Mouse (Mus musculus) limb, embryonic 15.5 days (tissue): ENCODE measurements at regions not wholly inside any gene's neighbourhood (a gene's known extent, or its start where the extent isn't known, plus 50 kb on each side); places are given as distances from the start of the nearest gene placed in this dataset.

Source experiments
- ATAC-seq: fragments of 200-750 bp; cut with Nextera tagmentation; 2 replicates; pipeline ENCODE4 v1.8.0; 2017; ENCODE audit warnings: low read depth, moderate TSS enrichment; ENCODE audit not compliant: insufficient number of reproducible peaks, low FRiP score, low TSS enrichment
- H3K27ac ChIP-seq: fragments of 300-500 bp; sonication (generic); 2 replicates; pipeline ENCODE4 v1.5.1; 2015; ENCODE audit warnings: moderate library complexity, mild to moderate bottlenecking, inconsistent platforms
- H3K27me3 ChIP-seq: fragments of 300-500 bp; sonication (generic); 2 replicates; pipeline ENCODE4 v1.6.1; 2015; ENCODE audit warnings: inconsistent platforms
- H3K36me3 ChIP-seq: fragments of 300-500 bp; sonication (generic); 2 replicates; pipeline ENCODE4 v1.6.1; 2015; ENCODE audit warnings: inconsistent platforms
- H3K4me1 ChIP-seq: fragments of 300-500 bp; sonication (generic); 2 replicates; pipeline ENCODE4 v1.6.1; 2015; ENCODE audit warnings: inconsistent platforms
- H3K4me2 ChIP-seq: fragments of 300-500 bp; sonication (generic); 2 replicates; pipeline ENCODE4 v1.6.1; 2015; ENCODE audit warnings: mild to moderate bottlenecking, inconsistent platforms
- H3K4me3 ChIP-seq: fragments of 300-500 bp; sonication (generic); 2 replicates; pipeline ENCODE4 v1.5.1; 2015; ENCODE audit warnings: mild to moderate bottlenecking, inconsistent platforms
- H3K9ac ChIP-seq: fragments of 300-500 bp; sonication (generic); 2 replicates; pipeline ENCODE4 v1.6.1; 2015; ENCODE audit warnings: inconsistent platforms
- H3K9me3 ChIP-seq: fragments of 300-500 bp; sonication (generic); 2 replicates; pipeline ENCODE4 v1.6.1; 2016; ENCODE audit warnings: inconsistent platforms
- WGBS: fragments of 180-500 bp; shearing (Covaris S2); methylation state at CpG from one replicate; pipeline ENCODE4 v1.1.7; 2015; 5-methylcytosine and 5-hydroxymethylcytosine counted together

GRCm38 (mm10) chr10:16960971-16961370, 762.0 kb upstream of the Cited2 start:
- no peaks in the 10 kb centered on the region for H3K9me3 ChIP-seq
- 90% methylated on average over 3 of the region's 3 CpGs for WGBS
- no peak for ATAC-seq
- no peaks in the 10 kb centered on the region for H3K27me3 ChIP-seq
- no peak overlapping the region for H3K27ac ChIP-seq
- H3K4me1 ChIP-seq: no peaks in the 10 kb centered on the region
- H3K4me3 ChIP-seq: no peak overlapping the region
- no peak overlapping the region for H3K9ac ChIP-seq
- no peaks in the 10 kb centered on the region for H3K36me3 ChIP-seq
- no peak overlapping the region for H3K4me2 ChIP-seq

DNA sequence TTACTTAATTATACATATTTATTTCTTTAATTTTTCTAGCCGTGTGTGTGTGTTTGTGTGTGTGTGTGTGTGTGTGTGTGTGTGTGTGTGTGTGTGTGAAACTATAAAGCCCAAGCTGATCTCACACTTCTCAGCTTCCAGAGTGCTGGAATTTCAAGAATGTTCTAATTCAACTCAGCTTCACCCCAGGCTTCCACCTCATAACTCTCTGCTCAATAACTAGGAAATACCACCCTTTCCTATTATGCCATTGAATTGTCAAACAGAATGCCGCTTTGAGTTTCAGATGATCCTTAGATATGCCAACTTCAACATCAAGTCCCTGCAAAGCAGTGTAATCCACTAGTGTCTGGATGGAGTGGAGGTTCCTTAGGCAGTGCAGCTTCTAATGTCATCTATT, 760.6 kb upstream of the Cited2 start:
- Histone ChIP-seq H3K9ac (no peak overlapping the region), H3K9me3 (no peaks in the 10 kb centered on the region), H3K4me2 (no peak overlapping the region), H3K4me1 (no peaks in the 10 kb centered on the region), H3K27ac (no peak overlapping the region), H3K27me3 (no peaks in the 10 kb centered on the region), H3K4me3 (no peak overlapping the region), H3K36me3 (no peaks in the 10 kb centered on the region)
- WGBS: 34% methylated on average over 2 of the region's 2 CpGs
- ATAC-seq: no peak

GRCm38 (mm10) chr10:16978770-16979169, 744.2 kb upstream of the Cited2 start:
- no peaks in the 10 kb centered on the region for H3K9me3 ChIP-seq
- H3K27me3 ChIP-seq: no peaks in the 10 kb centered on the region
- H3K4me3 ChIP-seq: no peak overlapping the region
- WGBS: 84% methylated on average over 5 of the region's 5 CpGs
- no peak overlapping the region for H3K4me2 ChIP-seq
- H3K36me3 ChIP-seq: no peaks in the 10 kb centered on the region
- no peak overlapping the region for H3K9ac ChIP-seq
- no peak for ATAC-seq
- no peak overlapping the region for H3K27ac ChIP-seq
- no peaks in the 10 kb centered on the region for H3K4me1 ChIP-seq

DNA sequence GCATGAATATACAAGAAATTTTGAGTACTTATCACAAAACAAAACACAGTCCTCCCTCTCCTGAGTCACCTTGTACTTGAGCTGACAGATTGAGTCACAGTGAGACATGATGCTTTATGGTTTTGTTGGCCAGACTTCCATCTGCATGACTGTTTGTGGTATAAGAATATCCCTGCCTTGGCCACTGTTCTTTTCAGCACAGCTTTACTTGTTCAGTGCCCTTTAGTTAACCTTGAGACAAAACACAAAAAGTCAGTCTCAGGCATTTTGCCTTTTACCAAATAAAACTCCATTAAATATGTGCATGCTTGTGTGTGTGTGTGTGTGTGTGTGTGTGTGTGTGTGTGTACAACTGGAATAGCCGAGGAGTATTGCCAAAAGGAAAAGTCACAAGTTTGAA, 732.8 kb upstream of the Cited2 start:
- Histone ChIP-seq H3K4me3 (no peak overlapping the region), H3K4me1 (peaks cover 4% of the 10 kb centered on the region; the same call in 1 of the 2 replicates), H3K4me2 (no peak overlapping the region), H3K27ac (no peak overlapping the region), H3K9me3 (no peaks in the 10 kb centered on the region), H3K36me3 (no peaks in the 10 kb centered on the region), H3K27me3 (no peaks in the 10 kb centered on the region), H3K9ac (no peak overlapping the region)
- WGBS: 50% methylated on average over 1 of the region's 1 CpGs
- ATAC-seq: no peak

DNA sequence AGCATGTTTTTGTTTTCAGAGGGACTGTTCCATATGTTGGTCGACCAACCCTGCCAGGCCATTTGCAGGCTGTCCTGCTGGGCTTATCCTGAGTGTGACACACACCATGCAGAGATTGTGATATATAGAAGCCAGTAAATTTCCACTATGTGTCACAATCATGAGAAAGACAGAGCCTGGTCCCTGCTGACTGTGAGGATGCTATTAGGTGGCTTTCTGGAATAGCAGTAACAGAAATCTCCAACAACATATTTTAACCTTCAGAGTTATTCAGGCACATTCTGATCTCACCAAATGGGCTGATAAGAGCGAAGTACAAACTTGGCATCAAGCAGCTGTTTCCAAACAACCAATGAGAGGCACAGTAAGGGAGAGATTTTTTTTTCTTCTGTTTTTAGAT, 729.2 kb upstream of the Cited2 start:
- H3K36me3 ChIP-seq: no peaks in the 10 kb centered on the region
- no peak overlapping the region for H3K4me2 ChIP-seq
- 45% methylated on average over 2 of the region's 2 CpGs for WGBS
- H3K27me3 ChIP-seq: no peaks in the 10 kb centered on the region
- no peak overlapping the region for H3K9ac ChIP-seq
- ATAC-seq: no peak
- H3K27ac ChIP-seq: no peak overlapping the region
- no peaks in the 10 kb centered on the region for H3K9me3 ChIP-seq
- H3K4me1 ChIP-seq: peaks cover 4% of the 10 kb centered on the region; the same call in 1 of the 2 replicates
- H3K4me3 ChIP-seq: no peak overlapping the region

DNA sequence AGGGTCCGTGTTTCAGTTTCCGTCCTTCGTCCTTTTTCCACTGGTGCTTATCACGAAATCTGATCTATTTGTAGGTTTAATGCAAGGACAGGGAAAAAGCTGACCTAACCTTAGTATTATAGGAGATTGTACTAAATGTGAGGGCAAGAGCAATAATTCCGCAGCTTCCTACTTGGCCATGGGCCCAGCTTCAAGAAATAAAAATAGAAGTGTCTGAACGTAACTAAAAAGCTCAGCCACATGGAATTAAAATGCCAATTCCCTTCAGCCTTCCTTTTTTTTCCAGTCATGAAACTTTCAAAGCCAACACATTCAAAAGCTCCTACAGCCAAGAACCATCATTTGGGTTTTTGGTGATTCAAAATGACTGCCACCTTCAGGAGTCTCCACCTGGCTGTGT, 728.5 kb upstream of the Cited2 start:
- Histone ChIP-seq H3K4me2 (0 out of 2 replicates have a peak overlapping the region, but pooled peaks have one; percentile 7), H3K27me3 (no peaks in the 10 kb centered on the region), H3K4me1 (peaks cover 4% of the 10 kb centered on the region; the same call in 1 of the 2 replicates), H3K9me3 (no peaks in the 10 kb centered on the region), H3K9ac (no peak overlapping the region), H3K36me3 (no peaks in the 10 kb centered on the region), H3K27ac (peak overlapping the region; percentile 4; the same call in 1 of the 2 replicates), H3K4me3 (no peak overlapping the region)
- no peak for ATAC-seq
- 26% methylated on average over 6 of the region's 6 CpGs for WGBS

DNA sequence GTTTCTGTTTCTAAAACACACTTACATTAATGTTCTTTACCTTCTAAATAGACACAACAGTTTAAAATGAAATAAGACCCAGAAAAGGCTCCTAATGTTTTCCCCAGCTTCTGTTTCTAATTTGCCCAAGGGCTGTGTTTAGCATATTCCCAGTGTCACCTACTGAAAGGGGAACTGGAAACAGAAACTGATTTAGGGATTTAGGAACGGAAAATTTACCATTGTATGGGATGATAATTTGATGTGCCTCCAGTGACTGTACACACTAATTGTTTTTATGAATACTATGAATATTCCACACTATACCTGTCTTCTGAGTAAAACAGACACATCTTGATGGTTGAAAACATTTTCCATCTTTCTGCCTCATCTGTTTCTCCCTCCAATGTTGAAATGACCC, 728.0 kb upstream of the Cited2 start:
- Histone ChIP-seq H3K4me2 (no peak overlapping the region), H3K4me1 (peaks cover 4% of the 10 kb centered on the region; the same call in 1 of the 2 replicates), H3K4me3 (no peak overlapping the region), H3K36me3 (no peaks in the 10 kb centered on the region), H3K9me3 (no peaks in the 10 kb centered on the region), H3K27me3 (no peaks in the 10 kb centered on the region), H3K9ac (no peak overlapping the region), H3K27ac (peak overlapping the region; percentile 4; the same call in 1 of the 2 replicates)
- ATAC-seq: no peak
- 26% methylated on average over 1 of the region's 1 CpGs for whole genome bisulfite sequencing

GRCm38 (mm10) chr10:16996820-16997466, 726.1 kb upstream of the Cited2 start:
- H3K4me3 ChIP-seq: no peak overlapping the region
- H3K36me3 ChIP-seq: no peaks in the 10 kb centered on the region
- ATAC-seq: no peak
- H3K27me3 ChIP-seq: no peaks in the 10 kb centered on the region
- peaks cover 4% of the 10 kb centered on the region; the same call in 1 of the 2 replicates for H3K4me1 ChIP-seq
- H3K4me2 ChIP-seq: no peak overlapping the region
- 77% methylated on average over 6 of the region's 6 CpGs for WGBS
- H3K9ac ChIP-seq: no peak overlapping the region
- H3K27ac ChIP-seq: no peak overlapping the region
- H3K9me3 ChIP-seq: no peaks in the 10 kb centered on the region

GRCm38 (mm10) chr10:17001320-17001719, 721.7 kb upstream of the Cited2 start:
- no peaks in the 10 kb centered on the region for H3K36me3 ChIP-seq
- H3K4me2 ChIP-seq: no peak overlapping the region
- no peak overlapping the region for H3K4me3 ChIP-seq
- H3K9me3 ChIP-seq: no peaks in the 10 kb centered on the region
- WGBS: 56% methylated on average over 8 of the region's 8 CpGs
- no peaks in the 10 kb centered on the region for H3K4me1 ChIP-seq
- no peak overlapping the region for H3K9ac ChIP-seq
- no peaks in the 10 kb centered on the region for H3K27me3 ChIP-seq
- no peak overlapping the region for H3K27ac ChIP-seq
- no peak for ATAC-seq

DNA sequence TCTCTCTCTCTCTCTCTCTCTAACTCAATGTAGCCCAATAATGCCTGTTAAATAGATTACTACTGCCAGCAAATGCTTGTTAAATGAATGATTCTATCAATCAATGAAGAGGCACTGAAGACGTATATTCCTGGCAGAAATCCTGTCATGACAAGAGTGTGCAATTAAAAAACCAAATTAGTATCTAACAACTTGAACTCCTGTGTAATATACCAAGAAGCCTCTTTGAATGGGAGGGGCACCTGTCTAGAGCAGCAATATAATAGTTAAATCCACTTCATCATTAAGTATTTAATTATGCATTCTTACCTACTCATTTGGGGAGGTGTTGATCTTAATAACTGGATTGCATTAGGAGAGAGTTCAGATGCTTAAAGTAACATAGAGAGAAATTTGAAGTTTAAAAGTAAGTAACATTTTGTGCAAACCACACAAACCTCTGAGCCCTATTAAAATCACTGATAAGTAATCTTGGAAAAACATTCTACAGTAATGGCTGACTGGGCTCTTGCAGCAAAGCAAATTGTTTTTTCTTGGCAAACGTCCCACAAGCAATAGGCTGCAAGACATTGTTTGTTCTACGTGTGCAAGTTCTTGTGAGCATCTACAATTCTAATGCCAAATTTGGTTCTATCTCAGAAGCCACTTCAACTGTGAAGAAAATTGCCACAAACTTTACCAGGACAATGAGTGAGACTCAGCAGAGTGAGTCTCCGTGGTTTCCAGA, 719.7 kb upstream of the Cited2 start:
- Histone ChIP-seq H3K9ac (no peak overlapping the region), H3K4me3 (no peak overlapping the region), H3K9me3 (no peaks in the 10 kb centered on the region), H3K27ac (no peak overlapping the region), H3K36me3 (no peaks in the 10 kb centered on the region), H3K4me2 (no peak overlapping the region), H3K4me1 (no peaks in the 10 kb centered on the region), H3K27me3 (no peaks in the 10 kb centered on the region)
- no peak for ATAC-seq
- 61% methylated on average over 4 of the region's 4 CpGs for WGBS

DNA sequence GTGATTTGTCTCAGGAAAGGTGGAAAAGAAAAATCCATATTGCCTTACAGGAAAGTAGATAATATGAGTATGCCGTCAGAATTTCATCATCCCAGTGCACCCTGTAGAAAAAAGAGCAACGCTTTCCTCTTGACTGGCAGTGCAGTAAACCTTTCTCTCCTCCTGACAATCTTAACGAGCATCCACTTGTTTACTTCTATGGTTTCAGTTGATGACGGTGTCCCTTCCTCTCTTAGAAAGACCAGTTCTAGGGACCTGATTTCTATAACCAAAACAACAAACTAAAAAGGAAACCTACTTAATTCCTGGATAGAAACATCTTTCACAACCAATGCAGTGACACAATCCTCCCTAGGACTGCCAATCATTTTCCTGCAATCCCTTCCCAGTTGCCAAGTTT, 714.3 kb upstream of the Cited2 start:
- no peak for ATAC-seq
- Histone ChIP-seq H3K9ac (no peak overlapping the region), H3K4me2 (no peak overlapping the region), H3K36me3 (no peaks in the 10 kb centered on the region), H3K4me1 (no peaks in the 10 kb centered on the region), H3K9me3 (no peaks in the 10 kb centered on the region), H3K27me3 (no peaks in the 10 kb centered on the region), H3K4me3 (no peak overlapping the region), H3K27ac (no peak overlapping the region)
- 55% methylated on average over 4 of the region's 4 CpGs for WGBS

- ATAC-seq: no peak
- Histone ChIP-seq H3K4me3 (no peak overlapping the region), H3K9ac (no peak overlapping the region), H3K4me1 (no peaks in the 10 kb centered on the region), H3K36me3 (no peaks in the 10 kb centered on the region), H3K4me2 (no peak overlapping the region), H3K27ac (no peak overlapping the region), H3K27me3 (no peaks in the 10 kb centered on the region), H3K9me3 (no peaks in the 10 kb centered on the region)
- 87% methylated on average over 3 of the region's 3 CpGs for WGBS
These were observed 713.0 kb upstream of the Cited2 start for GRCm38 (mm10) chr10:17010047-17010446.
